19 mouse cellular contexts compared by ENCODE assay signal in the genomic region with DNA sequence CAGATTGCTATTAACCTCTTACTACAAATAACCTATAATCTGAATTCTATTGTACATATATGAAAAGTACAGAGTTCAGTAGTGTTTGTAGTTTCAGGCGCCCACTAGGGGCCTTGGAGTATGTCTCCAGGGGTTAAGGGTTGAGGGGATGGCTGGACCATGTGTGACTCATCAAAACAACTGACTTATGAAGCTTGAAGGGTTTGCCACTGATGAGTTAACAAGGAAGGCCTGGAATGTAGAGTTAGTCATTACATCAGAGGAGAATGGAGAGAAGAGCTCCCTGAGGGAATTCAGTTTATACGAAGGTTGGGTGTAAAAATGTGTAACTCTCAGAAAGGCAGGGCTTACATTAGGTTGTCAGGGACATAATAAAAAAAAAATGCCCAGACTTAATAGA. TPM values are rescaled to one million over a fixed set of nuclear protein-coding genes. Genes with fewer than 3 reads are reported as not detected.
DNase-seq lines count a peak whose midpoint lies in the region; ATAC-seq and TF ChIP-seq lines count a peak whose summit lies in the region.
"Had no signal": no experiment of that assay in that cellular context is flagged by ENCODE, and none has a peak within 500 bp of the region (broad histone marks: within the 10 kb centered on the region; RNA-seq: fewer than 3 reads in every experiment).

No protein-coding gene starts in this region.

- 66% methylated on average over 2 of the region's 2 CpGs for WGBS in kidney, postnatal 0 days
- 67% methylated on average over 2 of the region's 2 CpGs for WGBS in kidney, adult 2 months
- WGBS in stomach, embryonic 15.5 days, result 68% methylated on average over 2 of the region's 2 CpGs
- WGBS in stomach, postnatal 0 days, result 64% methylated on average over 2 of the region's 2 CpGs

- peak; percentile 75 for DNase-seq in heart, adult 11 months
- no peak for DNase-seq in heart, postnatal 25 days (ENCODE audit: low spot score)
- DNase-seq in kidney, postnatal 0 days (ENCODE audit: low spot score), result peak; percentile 26
- DNase-seq in kidney, adult 2 months, result no peak
- DNase-seq in stomach, postnatal 0 days (ENCODE audit: low spot score), result no peak
- no peak for DNase-seq in spleen, postnatal 36 days (ENCODE audit: low spot score in 2 of 2)
- DNase-seq: B cell, adult 2 months; cerebellum, adult 9-11 months; layer of hippocampus, postnatal 36 days; right cerebral cortex, adult 18-20 months had no signal

- 0 out of 2 replicates have a peak, but pooled peaks have one; percentile 63 for ATAC-seq in kidney, postnatal 0 days (replicated peaks; ENCODE audit: low FRiP score, low read depth)
- ATAC-seq in stomach, embryonic 15.5 days (ENCODE audit: insufficient read depth, low FRiP score, low read depth), result no peak
- no peak for ATAC-seq in stomach, postnatal 0 days (ENCODE audit: low FRiP score, low TSS enrichment)
- ATAC-seq: activated CD4-positive, CD25-positive, alpha-beta regulatory T cell, adult 4 months; forebrain, embryonic 13.5 days had no signal

- no peaks in the 10 kb centered on the region for H3K36me3 ChIP-seq in kidney, postnatal 0 days (ENCODE audit: insufficient read depth, low read length)
- H3K36me3 ChIP-seq in kidney, adult 2 months (ENCODE audit: control insufficient read depth, insufficient read depth, low read length), result no peaks in the 10 kb centered on the region
- no peaks in the 10 kb centered on the region for H3K36me3 ChIP-seq in stomach, embryonic 15.5 days
- no peaks in the 10 kb centered on the region for H3K36me3 ChIP-seq in stomach, postnatal 0 days (ENCODE audit: control insufficient read depth, insufficient read depth, low read length)
- no peaks in the 10 kb centered on the region for H3K36me3 ChIP-seq in myocyte (ENCODE audit: control insufficient read depth, insufficient read depth)
- H3K36me3 ChIP-seq: hindbrain, embryonic 15.5 days; intestine, embryonic 15.5 days; limb, embryonic 15.5 days; midbrain, embryonic 13.5 days; neural tube, embryonic 13.5 days had no signal

- no peak for TF ChIP-seq CTCF in kidney, postnatal 0 days (IDR thresholded peaks at IDR 0.05; ENCODE audit: low read depth)
- no peak for TF ChIP-seq CTCF in kidney, adult 2 months (conservative IDR thresholded peaks at IDR 0.05; ENCODE audit: insufficient read depth, insufficient read length, low read depth, low read length)
- no peak for TF ChIP-seq CTCF in stomach, postnatal 0 days (IDR thresholded peaks at IDR 0.05; ENCODE audit: low read depth)

- no peak overlapping the region for H3K27ac ChIP-seq in kidney, postnatal 0 days
- H3K27ac ChIP-seq in kidney, adult 2 months (ENCODE audit: insufficient read depth, low read depth, low read length), result no peak overlapping the region
- H3K27ac ChIP-seq in stomach, embryonic 15.5 days, result peak overlapping the region; percentile 73
- no peak overlapping the region for H3K27ac ChIP-seq in stomach, postnatal 0 days (replicated peaks)
- H3K27ac ChIP-seq: forebrain, embryonic 13.5 days; hindbrain, embryonic 15.5 days; limb, embryonic 15.5 days; midbrain, embryonic 13.5 days; neural tube, embryonic 13.5 days had no signal

- H3K4me3 ChIP-seq in kidney, postnatal 0 days (replicated peaks; ENCODE audit: low read depth, low read length), result no peak overlapping the region
- H3K4me3 ChIP-seq in kidney, adult 2 months (ENCODE audit: insufficient read depth, low read depth, low read length), result no peak overlapping the region
- H3K4me3 ChIP-seq in stomach, embryonic 15.5 days (replicated peaks), result no peak overlapping the region
- H3K4me3 ChIP-seq in stomach, postnatal 0 days (ENCODE audit: low read depth, low read length), result no peak overlapping the region
- no peak overlapping the region for H3K4me3 ChIP-seq in myocyte
- H3K4me3 ChIP-seq: forebrain, embryonic 13.5 days; hindbrain, embryonic 15.5 days; intestine, embryonic 15.5 days; limb, embryonic 15.5 days; midbrain, embryonic 13.5 days; neural tube, embryonic 13.5 days had no signal

- no peaks in the 10 kb centered on the region for H3K4me1 ChIP-seq in kidney, postnatal 0 days (replicated peaks; ENCODE audit: insufficient read depth, low read length)
- 0 out of 2 replicates have a peak, but pooled peaks cover 4% of the 10 kb centered on the region for H3K4me1 ChIP-seq in kidney, adult 2 months (ENCODE audit: control insufficient read depth, insufficient read depth, low read length)
- no peaks in the 10 kb centered on the region for H3K4me1 ChIP-seq in stomach, embryonic 15.5 days
- peaks cover 2% of the 10 kb centered on the region; the same call in 1 of the 2 replicates for H3K4me1 ChIP-seq in stomach, postnatal 0 days (replicated peaks; ENCODE audit: control insufficient read depth, insufficient read depth)
- H3K4me1 ChIP-seq: hindbrain, embryonic 15.5 days; limb, embryonic 15.5 days; midbrain, embryonic 13.5 days; neural tube, embryonic 13.5 days had no signal

- H3K9me3 ChIP-seq in kidney, postnatal 0 days (replicated peaks; ENCODE audit: low read length), result no peaks in the 10 kb centered on the region
- H3K9me3 ChIP-seq in stomach, embryonic 15.5 days, result no peaks in the 10 kb centered on the region
- no peaks in the 10 kb centered on the region for H3K9me3 ChIP-seq in stomach, postnatal 0 days (ENCODE audit: control insufficient read depth, low read length)
- H3K9me3 ChIP-seq: forebrain, embryonic 13.5 days; hindbrain, embryonic 15.5 days; intestine, embryonic 15.5 days; limb, embryonic 15.5 days; neural tube, embryonic 13.5 days had no signal

- H3K4me2 ChIP-seq in kidney, postnatal 0 days (ENCODE audit: low read length), result no peak overlapping the region
- H3K4me2 ChIP-seq in stomach, embryonic 15.5 days, result no peak overlapping the region
- H3K4me2 ChIP-seq in stomach, postnatal 0 days (replicated peaks; ENCODE audit: low read depth), result no peak overlapping the region
- peak overlapping the region; percentile 75 for H3K4me2 ChIP-seq in myocyte (ENCODE audit: low read depth)
- H3K4me2 ChIP-seq: forebrain, embryonic 13.5 days; hindbrain, embryonic 15.5 days; intestine, embryonic 15.5 days; limb, embryonic 15.5 days; midbrain, embryonic 13.5 days; neural tube, embryonic 13.5 days had no signal

- no peak overlapping the region for H3ac ChIP-seq in myocyte (ENCODE audit: control insufficient read depth, insufficient read length)

- H3K27me3 ChIP-seq in kidney, postnatal 0 days (ENCODE audit: insufficient read depth, low read length), result no peaks in the 10 kb centered on the region
- H3K27me3 ChIP-seq in kidney, adult 2 months (replicated peaks; ENCODE audit: control insufficient read depth, insufficient read depth, low read length), result no peaks in the 10 kb centered on the region
- no peaks in the 10 kb centered on the region for H3K27me3 ChIP-seq in stomach, embryonic 15.5 days (replicated peaks)
- H3K27me3 ChIP-seq in stomach, postnatal 0 days (ENCODE audit: control insufficient read depth, insufficient read depth, low read length), result no peaks in the 10 kb centered on the region
- H3K27me3 ChIP-seq in myocyte (ENCODE audit: control insufficient read depth, insufficient read depth, insufficient read length), result no peaks in the 10 kb centered on the region
- H3K27me3 ChIP-seq: forebrain, embryonic 13.5 days; hindbrain, embryonic 15.5 days; intestine, embryonic 15.5 days; limb, embryonic 15.5 days; midbrain, embryonic 13.5 days; neural tube, embryonic 13.5 days had no signal

- H3K9ac ChIP-seq in kidney, postnatal 0 days (ENCODE audit: low read depth, low read length), result no peak overlapping the region
- no peak overlapping the region for H3K9ac ChIP-seq in stomach, embryonic 15.5 days
- no peak overlapping the region for H3K9ac ChIP-seq in stomach, postnatal 0 days (ENCODE audit: low read length)
- H3K9ac ChIP-seq: forebrain, embryonic 13.5 days; hindbrain, embryonic 15.5 days; intestine, embryonic 15.5 days; limb, embryonic 15.5 days; midbrain, embryonic 13.5 days; neural tube, embryonic 13.5 days had no signal

- H3K79me2 ChIP-seq in myocyte (ENCODE audit: control insufficient read depth, insufficient read depth), result no peaks in the 10 kb centered on the region

- TF ChIP-seq EP300 in stomach, postnatal 0 days (optimal IDR thresholded peaks at IDR 0.05), result no peak

- no peak for TF ChIP-seq POLR2A in kidney, adult 2 months (IDR thresholded peaks at IDR 0.05; ENCODE audit: low read depth, low read length)
- no peak for TF ChIP-seq POLR2A in myocyte (IDR thresholded peaks at IDR 0.05; ENCODE audit: insufficient read length, low read depth)

- intact Hi-C loops in heart, postnatal 25 days (cut with DNase I), result no loop called here

TF ChIP-seq in myocyte, 11 proteins besides CTCF, POLR2A, EP300 and RAD21:
- TF ChIP-seq TCF3 (IDR thresholded peaks at IDR 0.05; ENCODE audit: insufficient read length, low read depth), result no peak
- TF ChIP-seq CEBPB (IDR thresholded peaks at IDR 0.05; ENCODE audit: insufficient read depth, poor library complexity, severe bottlenecking), result peak; percentile 9; the same call in 1 of the 2 replicates

RNA-seq across cellular contexts. Expression of gene Aplnr, which starts 38.0 kb away (rescaled TPM):
- 10 to 100 TPM; 48.6 to 54.3 TPM for total RNA-seq in heart, postnatal 25 days (2021)
- 77.7 and 81.3 TPM in 2 replicates for polyA plus RNA-seq in kidney, postnatal 0 days (2015; fragmentation: Nextera tagmentation; extraction: Ambion mirVana)
- 14.0 and 16.6 TPM in 2 replicates for polyA plus RNA-seq in kidney, adult 2 months (2012; rRNA removed)
- 65.3 and 72.1 TPM in 2 replicates for polyA plus RNA-seq in stomach, embryonic 15.5 days (2015; fragmentation: Nextera tagmentation; extraction: Ambion mirVana)
- 25.1 and 28.0 TPM in 2 replicates for polyA plus RNA-seq in stomach, postnatal 0 days (2015; fragmentation: Nextera tagmentation; extraction: Ambion mirVana)
- 0.06 TPM for polyA plus RNA-seq in myocyte (2012; fragmentation: generic; extraction: Trizol)
- polyA plus RNA-seq: activated CD4-positive, CD25-positive, alpha-beta regulatory T cell, adult 4 months had no signal

RNA-seq across cellular contexts. Expression of gene Tnks1bp1, which starts 50.2 kb away (rescaled TPM):
- total RNA-seq in heart, postnatal 25 days (2021), result 10 to 100 TPM; 63.2 to 65.0 TPM
- 21.8 and 27.9 TPM in 2 replicates for polyA plus RNA-seq in kidney, postnatal 0 days (2015; fragmentation: Nextera tagmentation; extraction: Ambion mirVana)
- polyA plus RNA-seq in kidney, adult 2 months (2012; rRNA removed), result 46.9 and 47.0 TPM in 2 replicates
- polyA plus RNA-seq in stomach, embryonic 15.5 days (2015; fragmentation: Nextera tagmentation; extraction: Ambion mirVana), result 38.6 and 48.4 TPM in 2 replicates
- 32.9 and 34.0 TPM in 2 replicates for polyA plus RNA-seq in stomach, postnatal 0 days (2015; fragmentation: Nextera tagmentation; extraction: Ambion mirVana)
- polyA plus RNA-seq in myocyte (2012; fragmentation: generic; extraction: Trizol), result 84.0 TPM

Comparison
In these comparisons a context has a peak if more than half of its experiments do, and no peak if none do; other contexts are left out.
1. DNase-seq: peak in heart, adult 11 months (single experiment) and kidney, postnatal 0 days (single experiment); none in heart, postnatal 25 days (single experiment), kidney, adult 2 months (single experiment), stomach, postnatal 0 days (single experiment) and spleen, postnatal 36 days (0 of 2).
2. RNA of gene Aplnr, which starts 38.0 kb away (polyA plus RNA-seq): 77.7 to 81.3 TPM in kidney, postnatal 0 days, 65.3 to 72.1 TPM in stomach, embryonic 15.5 days, 25.1 to 28.0 TPM in stomach, postnatal 0 days and 14.0 to 16.6 TPM in kidney, adult 2 months; 0.06 TPM in myocyte (single experiment); every median in the first group is over 10 times any median in the second.